Mouse (Mus musculus) heart, postnatal 0 days (tissue): Measurements from ENCODE around the gene Nes.

Experiments
- CTCF ChIP-seq: IDR thresholded peaks from 2 replicates; pipeline ENCODE4 v1.5.1; 2016; ENCODE audit warnings: antibody characterized with exemption, control low read depth, low read depth
- EP300 ChIP-seq: IDR thresholded peaks from 2 replicates; pipeline ENCODE4 v1.6.1; 2016; ENCODE audit warnings: antibody characterized with exemption, low read depth

- TF ChIP-seq CTCF: no peak
- TF ChIP-seq EP300: no peak
Measured at GRCm38 (mm10) chr3:87960191-87960585, 10.7 kb upstream of the Nes start.
